Mouse (Mus musculus) intestine, embryonic 16.5 days (tissue): ENCODE measurements at regions not wholly inside any gene's neighbourhood (a gene's known extent, or its start where the extent isn't known, plus 50 kb on each side); places are given as distances from the start of the nearest gene placed in this dataset.
A peak's percentile ranks its signal among the peaks of the same experiment; 100 is the strongest.

Source experiments
- ATAC-seq: fragments of 200-750 bp; cut with Nextera tagmentation; 2 replicates; pipeline ENCODE4 v1.8.0; 2017; ENCODE audit warnings: moderate TSS enrichment, moderate library complexity
- H3K27ac ChIP-seq: fragments of 300-500 bp; sonication (generic); 2 replicates; pipeline ENCODE4 v1.5.1; 2014; ENCODE audit warnings: mild to moderate bottlenecking, low read length
- H3K27me3 ChIP-seq: fragments of 300-500 bp; sonication (generic); replicated peaks from 2 replicates; pipeline ENCODE4 v1.6.1; 2014; ENCODE audit warnings: low read length, control low read depth, mixed read lengths; ENCODE audit not compliant: control insufficient read depth, insufficient read depth
- H3K36me3 ChIP-seq: fragments of 300-500 bp; sonication (generic); 2 replicates; pipeline ENCODE4 v1.6.1; 2014; ENCODE audit warnings: low read length, control low read depth; ENCODE audit not compliant: control insufficient read depth, insufficient read depth
- H3K4me1 ChIP-seq: fragments of 300-500 bp; sonication (generic); 2 replicates; pipeline ENCODE4 v1.6.1; 2014; ENCODE audit warnings: low read length, control low read depth, mixed read lengths; ENCODE audit not compliant: control insufficient read depth, insufficient read depth
- H3K4me2 ChIP-seq: fragments of 300-500 bp; sonication (generic); 2 replicates; pipeline ENCODE4 v1.6.1; 2014; ENCODE audit warnings: low read depth, low read length, control low read depth
- H3K4me3 ChIP-seq: fragments of 300-500 bp; sonication (generic); 2 replicates; pipeline ENCODE4 v1.5.1; 2014; ENCODE audit warnings: mild to moderate bottlenecking, low read length
- H3K9ac ChIP-seq: fragments of 300-500 bp; sonication (generic); 2 replicates; pipeline ENCODE4 v1.6.1; 2014; ENCODE audit warnings: low read depth, low read length
- H3K9me3 ChIP-seq: fragments of 300-500 bp; sonication (generic); 2 replicates; pipeline ENCODE4 v1.6.1; 2016; ENCODE audit warnings: low read length, control low read depth; ENCODE audit not compliant: control insufficient read depth
- WGBS: fragments of 180-500 bp; shearing (Covaris S2); extraction: QIAGEN DNeasy Blood & Tissue Kit; methylation state at CpG from one replicate; pipeline ENCODE4 v1.1.7; 2014; 5-methylcytosine and 5-hydroxymethylcytosine counted together

DNA sequence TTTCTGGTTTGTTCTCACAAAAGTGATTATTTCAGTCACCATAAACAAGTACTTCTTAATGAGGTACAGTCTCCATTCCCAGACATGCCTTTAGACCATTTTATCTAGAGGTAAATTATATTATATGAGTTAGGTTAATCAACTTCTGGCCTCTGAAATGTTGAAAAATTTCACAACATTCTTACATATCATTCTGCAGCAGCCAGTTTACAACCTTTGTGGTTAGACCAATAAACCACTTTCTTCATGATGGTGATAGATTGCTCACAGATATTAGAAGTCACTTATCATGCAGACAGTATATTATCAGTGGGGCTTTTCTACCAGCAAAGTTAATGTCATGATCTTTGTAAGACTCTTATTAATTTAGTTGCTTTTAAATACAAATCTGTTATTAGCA lies 503.5 kb downstream of the Nap1l3 start:
- Histone ChIP-seq H3K27me3 (no peaks in the 10 kb centered on the region), H3K36me3 (no peaks in the 10 kb centered on the region), H3K9me3 (no peaks in the 10 kb centered on the region), H3K9ac (no peak overlapping the region), H3K4me1 (no peaks in the 10 kb centered on the region), H3K4me3 (no peak overlapping the region), H3K4me2 (no peak overlapping the region), H3K27ac (no peak overlapping the region)
- ATAC-seq: peak; percentile 62

DNA sequence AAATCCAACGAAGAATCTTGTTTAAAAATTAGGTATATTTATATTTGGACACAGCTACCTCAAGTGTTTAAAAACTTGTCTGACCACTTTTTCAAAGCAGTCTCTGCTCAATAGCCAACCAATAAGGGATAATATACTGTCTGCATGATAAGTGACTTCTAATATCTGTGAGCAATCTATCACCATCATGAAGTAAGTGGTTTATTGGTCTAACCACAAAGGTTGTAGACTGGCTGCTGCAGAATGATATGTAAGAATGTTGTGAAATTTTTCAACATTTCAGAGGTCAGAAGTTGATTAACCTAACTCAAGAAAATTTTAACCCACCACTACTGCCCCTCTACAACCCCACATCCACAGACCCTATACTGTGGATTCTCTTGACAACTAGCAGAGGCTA lies 504.0 kb downstream of the Nap1l3 start:
- Histone ChIP-seq H3K27ac (no peak overlapping the region), H3K4me2 (no peak overlapping the region), H3K9ac (no peak overlapping the region), H3K9me3 (no peaks in the 10 kb centered on the region), H3K4me1 (no peaks in the 10 kb centered on the region), H3K36me3 (no peaks in the 10 kb centered on the region), H3K27me3 (no peaks in the 10 kb centered on the region), H3K4me3 (no peak overlapping the region)
- ATAC-seq: peak; percentile 83
- 72% methylated on average over 1 of the region's 1 CpGs for WGBS
